Mouse (Mus musculus) thymus, postnatal 4 days (tissue): ENCODE measurements around the gene Atp5l.

Experiments used
- DNase-seq: peaks from one replicate; pipeline ENCODE4 v3.0.0; 2021

Gene Atp5l

DNA sequence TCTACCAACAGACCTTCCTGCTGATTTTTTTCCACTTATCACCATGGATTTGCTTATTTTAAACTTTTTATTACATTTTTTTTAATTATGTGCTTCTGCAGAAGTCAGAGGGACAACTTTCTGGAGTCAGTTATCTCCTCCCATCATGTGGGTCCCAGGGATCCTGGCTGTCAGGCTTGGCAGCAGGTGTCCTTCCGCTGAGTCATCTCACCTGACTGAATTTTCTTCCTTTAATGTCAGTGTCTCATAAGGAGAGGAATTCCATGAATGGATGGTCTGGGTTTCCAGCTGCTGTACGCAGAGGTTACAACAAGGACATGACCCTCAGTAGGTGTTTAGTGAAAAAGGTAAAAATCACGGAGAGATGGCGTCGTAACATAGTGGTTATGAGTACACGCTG, 29.3 kb downstream of the Atp5l start:
- no peak for DNase-seq

- DNase-seq: no peak
Observed at GRCm38 (mm10) chr9:44890122-44890521, 30.4 kb downstream of the Atp5l start.

- no peak for DNase-seq
Observed at GRCm38 (mm10) chr9:44888114-44888624, 32.4 kb downstream of the Atp5l start.

GRCm38 (mm10) chr9:44882981-44883569, 37.5 kb downstream of the Atp5l start:
- DNase-seq: no peak

DNA sequence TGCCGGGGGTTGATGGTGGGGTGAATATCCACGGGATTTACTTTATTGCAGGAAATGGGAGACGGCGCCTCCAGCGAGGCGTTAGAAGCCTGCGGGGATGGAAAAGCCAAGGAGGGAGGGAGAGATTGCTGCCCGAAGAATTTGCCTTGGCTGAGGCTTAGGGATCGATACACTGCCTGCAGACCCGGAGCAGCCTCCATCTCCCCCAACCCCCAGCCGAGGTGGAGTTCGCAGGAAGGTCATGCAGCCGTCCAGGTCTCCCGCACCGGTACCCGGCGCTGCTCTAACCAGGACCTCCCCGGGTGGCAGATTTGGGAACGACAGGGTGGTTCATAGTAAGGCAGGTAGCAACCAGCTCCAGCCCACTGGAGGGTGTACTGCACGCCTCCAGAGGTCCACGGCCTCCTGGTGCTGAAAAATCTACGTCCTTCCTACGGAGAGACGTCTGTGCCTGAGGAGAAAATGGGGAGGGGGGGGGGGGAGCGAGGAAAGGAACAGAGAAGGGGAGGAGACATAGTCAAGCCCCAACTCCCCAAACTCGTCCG, 38.0 kb downstream of the Atp5l start:
- DNase-seq: peak; percentile 80

GRCm38 (mm10) chr9:44881941-44882435, 38.6 kb downstream of the Atp5l start:
- DNase-seq: peak; percentile 82

- DNase-seq: peak; percentile 98
Observed at GRCm38 (mm10) chr9:44881221-44881871, 39.2 kb downstream of the Atp5l start, which contains the start of gene Kmt2a. Kmt2a (minus strand) TSS chr9:44881296.

- peak; percentile 72 for DNase-seq
Observed at GRCm38 (mm10) chr9:44880309-44881081, 40.0 kb downstream of the Atp5l start.

DNA sequence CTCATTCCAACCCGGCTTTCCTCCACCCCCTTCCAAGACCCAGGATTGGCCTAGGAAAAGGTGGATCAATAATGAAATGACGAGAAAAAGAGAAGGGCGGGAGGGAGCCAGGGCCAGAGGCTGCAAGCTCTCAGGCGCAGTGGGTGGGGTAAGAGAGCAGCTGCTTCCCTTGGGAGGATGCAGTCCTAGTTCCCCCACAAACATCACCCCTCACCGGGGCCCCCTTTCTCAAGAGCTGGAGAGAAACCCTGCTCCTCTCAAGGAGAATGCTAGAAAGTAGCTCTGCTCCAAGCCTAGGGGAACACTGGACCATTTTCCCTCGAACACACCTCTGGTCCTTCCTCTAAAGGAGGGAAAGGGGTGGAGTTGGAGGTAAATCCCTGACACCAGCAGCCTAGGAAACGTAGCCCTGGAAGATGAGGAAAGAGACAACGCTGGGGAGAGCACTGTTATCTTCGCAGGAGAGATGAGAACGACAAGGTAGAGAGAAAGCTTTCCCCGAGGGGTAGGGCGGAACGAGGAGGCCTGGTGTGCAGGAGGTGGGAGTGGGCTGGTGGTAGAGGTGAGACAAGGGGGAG, 40.8 kb downstream of the Atp5l start:
- peak; percentile 74 for DNase-seq

GRCm38 (mm10) chr9:44878776-44879500, 41.6 kb downstream of the Atp5l start:
- DNase-seq: peak; percentile 62

GRCm38 (mm10) chr9:44877686-44878085, 42.9 kb downstream of the Atp5l start:
- DNase-seq: no peak

GRCm38 (mm10) chr9:44875476-44875875, 45.1 kb downstream of the Atp5l start:
- peak; percentile 16 for DNase-seq

GRCm38 (mm10) chr9:44874198-44874597, 46.3 kb downstream of the Atp5l start:
- DNase-seq: no peak

DNA sequence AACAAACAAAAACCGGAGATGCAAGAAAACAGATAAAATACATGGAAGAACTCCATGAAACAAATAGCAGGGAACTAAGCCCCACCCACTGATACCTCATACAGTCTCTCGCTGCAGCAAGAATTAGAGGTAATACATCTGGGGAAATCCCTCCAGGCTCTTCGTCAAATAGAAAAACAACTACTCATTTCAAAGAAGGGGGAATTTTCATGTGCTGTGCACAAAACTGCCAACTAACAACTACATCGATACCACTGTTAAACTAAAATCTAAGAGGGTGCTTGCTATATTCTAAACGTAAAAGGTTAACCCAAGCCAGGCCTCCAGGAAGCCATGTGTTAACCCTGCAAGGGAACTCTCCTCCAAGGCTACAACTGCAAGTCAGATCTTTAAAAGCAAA, 46.9 kb downstream of the Atp5l start:
- no peak for DNase-seq

DNA sequence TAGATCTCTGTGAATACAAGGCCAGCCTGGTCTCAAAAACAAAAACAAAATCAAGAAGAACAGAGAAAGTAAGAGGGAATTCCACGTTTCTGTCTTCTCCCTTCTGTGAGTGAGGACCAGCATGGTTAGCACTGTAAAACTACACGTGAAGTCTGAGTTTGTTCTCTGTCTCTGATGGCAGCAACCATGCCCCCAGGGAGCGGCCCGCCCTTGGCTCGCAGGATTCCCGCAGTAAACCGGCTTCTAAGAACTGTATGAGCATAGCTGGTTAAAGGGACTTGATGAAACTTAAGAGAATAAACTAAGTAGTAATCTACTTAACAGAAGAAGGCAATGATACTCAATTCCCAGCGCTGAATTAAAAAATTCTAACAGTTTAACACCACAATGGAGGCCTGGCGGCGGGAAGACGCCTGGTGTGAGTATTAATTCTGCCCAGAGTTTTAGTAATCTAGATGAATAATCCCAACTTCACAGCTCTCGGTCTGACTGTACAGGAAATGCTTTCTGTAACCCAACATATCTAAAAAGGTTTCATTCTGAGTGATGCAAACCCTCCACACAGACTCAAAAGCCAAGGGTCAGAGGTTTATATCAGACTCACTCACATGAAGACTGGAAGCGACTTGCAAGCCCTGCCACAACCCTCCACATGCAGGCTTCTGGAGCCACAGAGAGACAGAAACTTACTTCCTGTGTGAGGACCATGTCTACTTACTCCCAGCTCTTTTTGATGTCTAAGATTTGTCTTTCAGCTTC, 52.0 kb downstream of the Atp5l start:
- peak; percentile 22 for DNase-seq

DNA sequence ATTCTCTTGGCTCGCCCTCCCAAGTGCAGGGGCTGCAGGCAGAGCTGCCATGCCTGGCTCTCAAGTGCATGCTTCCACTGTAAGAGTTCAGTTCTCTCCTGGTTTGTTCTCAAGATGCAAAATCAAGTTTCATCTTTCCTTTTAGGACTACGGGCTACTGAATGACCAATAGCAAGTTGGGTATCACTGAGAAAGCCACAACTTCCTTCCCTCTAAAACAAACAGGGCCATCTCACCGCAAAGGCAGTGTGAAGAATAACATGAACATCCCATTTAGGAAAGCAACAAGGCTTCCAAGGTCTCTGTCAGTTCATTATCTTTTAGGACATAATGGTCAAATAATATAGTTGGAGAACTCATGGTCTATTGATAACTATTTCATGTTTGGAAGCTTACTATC, 52.9 kb downstream of the Atp5l start:
- DNase-seq: no peak

GRCm38 (mm10) chr9:44866501-44867240, 53.9 kb downstream of the Atp5l start:
- peak; percentile 18 for DNase-seq
